15 mouse cellular contexts compared by ENCODE assay signal in genomic region chr4:116781366-116781765, GRCm38 (mm10). TPM values are rescaled to one million over a fixed set of nuclear protein-coding genes. Genes with fewer than 3 reads are reported as not detected.
"Had no signal": no experiment of that assay in that cellular context is flagged by ENCODE, and none has a peak within 500 bp of the region (broad histone marks: within the 10 kb centered on the region; RNA-seq: fewer than 3 reads in every experiment).

No protein-coding gene starts in this region.

- H3K36me3 ChIP-seq: intestine, embryonic 15.5 days; limb, embryonic 12.5 days; liver, embryonic 13.5 days; lung, embryonic 15.5 days; neural tube, embryonic 15.5 days had no signal

- H3K9me3 ChIP-seq: intestine, embryonic 15.5 days; limb, embryonic 12.5 days; lung, embryonic 15.5 days; neural tube, embryonic 15.5 days had no signal

- H3K4me3 ChIP-seq: intestine, embryonic 15.5 days; limb, embryonic 12.5 days; liver, embryonic 13.5 days; lung, embryonic 15.5 days; myocyte; neural tube, embryonic 15.5 days had no signal

- H3K27ac ChIP-seq: intestine, embryonic 15.5 days; limb, embryonic 12.5 days; liver, embryonic 13.5 days; lung, embryonic 15.5 days; macrophage; neural tube, embryonic 15.5 days had no signal

- H3K4me2 ChIP-seq: intestine, embryonic 15.5 days; limb, embryonic 12.5 days; liver, embryonic 13.5 days; lung, embryonic 15.5 days; neural tube, embryonic 15.5 days had no signal

- H3K9ac ChIP-seq: intestine, embryonic 15.5 days; liver, embryonic 13.5 days; liver, postnatal 0 days; lung, embryonic 15.5 days; neural tube, embryonic 15.5 days had no signal

- H3K27me3 ChIP-seq: intestine, embryonic 15.5 days; limb, embryonic 12.5 days; liver, embryonic 13.5 days; lung, embryonic 15.5 days; neural tube, embryonic 15.5 days had no signal

- H3K4me1 ChIP-seq: intestine, embryonic 15.5 days; limb, embryonic 12.5 days; liver, embryonic 13.5 days; lung, embryonic 15.5 days; neural tube, embryonic 15.5 days had no signal

- ATAC-seq: intestine, embryonic 15.5 days; liver, postnatal 0 days had no signal

- DNase-seq: kidney, adult 18-20 months; kidney, postnatal 10 days; kidney, postnatal 4 days; liver; liver, embryonic 13.5 days; liver, postnatal 0 days; lung, postnatal 14 days; thymus, adult 18-20 months; thymus, postnatal 14 days had no signal

RNA-seq across cellular contexts. Expression of gene Hpdl, which starts 40.1 kb away (rescaled TPM):
- polyA plus RNA-seq: macrophage had no signal
